Mouse (Mus musculus) MEL (cell line): ENCODE measurements around the gene Hoxd8. TPM values are rescaled to one million over a fixed set of nuclear protein-coding genes. Genes with fewer than 3 reads are reported as not detected.

Experiments used
- DNase-seq: peaks from one replicate; pipeline ENCODE4 v3.0.0; 2011; ENCODE audit warnings: low read depth, low spot score
- H3K27ac ChIP-seq: 2 replicates; pipeline ENCODE4 v1.5.1; 2012; ENCODE audit warnings: low read depth, mild to moderate bottlenecking, control low read depth, low read length, moderate library complexity; ENCODE audit not compliant: control insufficient read depth
- H3K27me3 ChIP-seq, 2 experiments: fragments of 150-350 bp in 1 of 2; sonication (generic) in 1 of 2; 2 replicates each; pipeline ENCODE4 v1.6.1; 2012; ENCODE audit warnings: low read length in 2 of 2, mild to moderate bottlenecking in 2 of 2, improper control_type of control experiment in 1 of 2, moderate library complexity in 1 of 2; ENCODE audit not compliant: insufficient read depth in 2 of 2, control insufficient read depth in 1 of 2
- H3K36me3 ChIP-seq, 2 experiments: 2 replicates each; pipeline ENCODE4 v1.6.1; 2012 to 2014; ENCODE audit warnings: low read length in 2 of 2, improper control_type of control experiment in 1 of 2, inconsistent platforms in 1 of 2, mild to moderate bottlenecking in 1 of 2; ENCODE audit not compliant: insufficient read depth in 2 of 2, control insufficient read depth in 1 of 2
- H3K4me1 ChIP-seq, 2 experiments: fragments of 150-350 bp in 1 of 2; sonication (generic) in 1 of 2; 2 replicates each; pipeline ENCODE4 v1.6.1; 2012; ENCODE audit warnings: low read length in 2 of 2, improper control_type of control experiment in 1 of 2, mild to moderate bottlenecking in 1 of 2; ENCODE audit not compliant: insufficient read depth in 2 of 2, control insufficient read depth in 1 of 2
- H3K4me3 ChIP-seq, 2 experiments: fragments of 150-350 bp in 1 of 2; sonication (generic) in 1 of 2; 2 replicates each; pipeline ENCODE4 v1.5.1; 2012; ENCODE audit warnings: low read depth in 2 of 2, low read length in 2 of 2, mild to moderate bottlenecking in 2 of 2, moderate library complexity in 2 of 2, control low read depth in 1 of 2, improper control_type of control experiment in 1 of 2; ENCODE audit not compliant: control insufficient read depth in 1 of 2, insufficient read depth in 1 of 2
- H3K79me2 ChIP-seq: 2 replicates; pipeline ENCODE4 v1.6.1; 2012; ENCODE audit warnings: mild to moderate bottlenecking, low read length, moderate library complexity; ENCODE audit not compliant: control insufficient read depth, poor library complexity, insufficient read depth
- H3K9ac ChIP-seq: 2 replicates; pipeline ENCODE4 v1.6.1; 2012; ENCODE audit warnings: low read depth, mild to moderate bottlenecking, control low read depth, low read length, moderate library complexity; ENCODE audit not compliant: control insufficient read depth, poor library complexity, severe bottlenecking
- H3K9me3 ChIP-seq: fragments of 150-350 bp; sonication (generic); replicated peaks from 2 replicates; pipeline ENCODE4 v1.6.1; 2012; ENCODE audit warnings: mild to moderate bottlenecking, low read length, improper control_type of control experiment, moderate library complexity; ENCODE audit not compliant: insufficient read depth
- BHLHE40 ChIP-seq: IDR thresholded peaks from 2 replicates; pipeline ENCODE4 v1.6.1; 2012; ENCODE audit warnings: low read depth, mild to moderate bottlenecking, inconsistent platforms, low read length, improper control_type of control experiment, borderline replicate concordance
- CHD2 ChIP-seq: IDR thresholded peaks from 2 replicates; pipeline ENCODE4 v1.6.1; 2011; ENCODE audit warnings: low read length, improper control_type of control experiment
- E2F4 ChIP-seq: IDR thresholded peaks from 2 replicates; pipeline ENCODE4 v1.6.1; 2011; ENCODE audit warnings: low read depth, low read length, improper control_type of control experiment, borderline replicate concordance
- ETS1 ChIP-seq: IDR thresholded peaks from 2 replicates; pipeline ENCODE4 v1.6.1; 2012; ENCODE audit warnings: low read depth, mild to moderate bottlenecking, inconsistent platforms, low read length, improper control_type of control experiment, moderate library complexity
- GABPA ChIP-seq: IDR thresholded peaks from 2 replicates; pipeline ENCODE4 v1.6.1; 2012; ENCODE audit warnings: low read depth, mild to moderate bottlenecking, inconsistent platforms, low read length, improper control_type of control experiment, moderate library complexity
- KAT2A ChIP-seq: conservative IDR thresholded peaks from 2 replicates; pipeline ENCODE4 v1.6.1; 2012; ENCODE audit warnings: low read depth, low read length, improper control_type of control experiment, inconsistent platforms
- MAFK ChIP-seq: IDR thresholded peaks from 2 replicates; pipeline ENCODE4 v1.6.1; 2011; ENCODE audit warnings: low read depth, mild to moderate bottlenecking, low read length, improper control_type of control experiment, borderline replicate concordance
- MAZ ChIP-seq: IDR thresholded peaks from 2 replicates; pipeline ENCODE4 v1.6.1; 2012; ENCODE audit warnings: low read depth, mild to moderate bottlenecking, inconsistent platforms, low read length, improper control_type of control experiment
- MEF2A ChIP-seq: IDR thresholded peaks from 2 replicates; pipeline ENCODE4 v1.6.1; 2014; ENCODE audit warnings: low read depth, mild to moderate bottlenecking, inconsistent platforms, low read length, improper control_type of control experiment; ENCODE audit not compliant: poor library complexity, insufficient replicate concordance, severe bottlenecking; ENCODE audit errors: extremely low read depth
- MYB ChIP-seq: IDR thresholded peaks from 2 replicates; pipeline ENCODE4 v1.6.1; 2011; ENCODE audit warnings: mild to moderate bottlenecking, low read depth, low read length, improper control_type of control experiment
- MYC ChIP-seq: IDR thresholded peaks from 2 replicates; pipeline ENCODE4 v1.6.1; 2011; ENCODE audit warnings: low read depth, mild to moderate bottlenecking, low read length, improper control_type of control experiment, moderate library complexity
- NELFE ChIP-seq: IDR thresholded peaks from 2 replicates; pipeline ENCODE4 v1.6.1; 2011; ENCODE audit warnings: low read depth, low read length, improper control_type of control experiment
- NRF1 ChIP-seq: IDR thresholded peaks from 2 replicates; pipeline ENCODE4 v1.6.1; 2014; ENCODE audit warnings: low read depth, mild to moderate bottlenecking, inconsistent platforms, low read length, improper control_type of control experiment, moderate library complexity; ENCODE audit not compliant: poor library complexity, insufficient read depth, severe bottlenecking
- TBP ChIP-seq: IDR thresholded peaks from 2 replicates; pipeline ENCODE4 v1.8.0; 2011; ENCODE audit warnings: low read depth, low read length, improper control_type of control experiment
- TCF12 ChIP-seq: IDR thresholded peaks from 2 replicates; pipeline ENCODE4 v1.6.1; 2014; ENCODE audit warnings: low read depth, mild to moderate bottlenecking, inconsistent platforms, low read length, improper control_type of control experiment, moderate library complexity
- UBTF ChIP-seq: IDR thresholded peaks from 2 replicates; pipeline ENCODE4 v1.6.1; 2012; ENCODE audit warnings: low read depth, mild to moderate bottlenecking, inconsistent platforms, low read length, improper control_type of control experiment, moderate library complexity, borderline replicate concordance; ENCODE audit not compliant: insufficient read depth
- USF2 ChIP-seq, 2 experiments: IDR thresholded peaks; 2 replicates each; pipeline ENCODE4 v1.6.1; 2011 to 2012; ENCODE audit warnings: improper control_type of control experiment in 2 of 2, low read length in 2 of 2, borderline replicate concordance in 1 of 2, inconsistent platforms in 1 of 2, low read depth in 1 of 2, mild to moderate bottlenecking in 1 of 2; ENCODE audit not compliant: insufficient read depth in 1 of 2
- polyA plus RNA-seq, 2 experiments: library from polyadenylated mRNA; stranded (reverse) in 1 of 2; unstranded in 1 of 2; fragments of >175 nt in 1 of 2; fragments of >200 nt in 1 of 2; gene quantifications; 2 replicates each; pipeline versions ENCODE4 v1.2.1 to v1.2.4; 2012; ENCODE audit warnings: low replicate concordance in 2 of 2, low read depth in 1 of 2; ENCODE audit not compliant: insufficient read length in 2 of 2, insufficient read depth in 1 of 2, missing spikeins in 1 of 2
- total RNA-seq: library from RNA; depleted of rRNA; stranded (reverse); fragments of 300-350 nt; gene quantifications from 2 replicates; pipeline ENCODE4 v1.2.3, GENCODE M21; 2012

Hoxd8 gene
- total and polyA plus RNA-seq, 3 experiments, result 4.7 to 7.4 TPM; not detected in 1

DNA sequence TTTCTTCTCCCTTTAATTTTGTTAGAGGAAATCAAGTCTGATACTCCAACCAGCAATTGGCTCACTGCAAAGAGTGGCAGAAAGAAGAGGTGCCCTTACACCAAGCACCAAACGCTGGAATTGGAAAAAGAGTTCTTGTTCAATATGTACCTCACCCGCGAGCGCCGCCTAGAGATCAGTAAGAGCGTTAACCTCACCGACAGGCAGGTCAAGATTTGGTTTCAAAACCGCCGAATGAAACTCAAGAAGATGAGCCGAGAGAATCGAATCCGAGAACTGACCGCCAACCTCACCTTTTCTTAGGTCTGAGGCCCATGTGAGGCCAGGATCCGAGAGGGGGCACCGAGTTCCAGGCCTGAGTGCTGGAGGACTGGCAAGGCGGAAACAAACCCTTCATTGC, 10.3 kb upstream of the Hoxd8 start:
- Histone ChIP-seq H3K9me3 (no peaks in the 10 kb centered on the region), H3K9ac (no peak overlapping the region), H3K4me3 (no peak overlapping the region), H3K36me3 (no peaks in the 10 kb centered on the region), H3K27me3 (no peaks in the 10 kb centered on the region; a peak in 2 of 4 replicates), H3K4me1 (no peaks in the 10 kb centered on the region), H3K79me2 (no peaks in the 10 kb centered on the region), H3K27ac (no peak overlapping the region)
- TF ChIP-seq ETS1 (no peak), MYB (no peak), CHD2 (no peak), MYC (no peak), NELFE (no peak), TCF12 (no peak), BHLHE40 (no peak), MAZ (no peak), TBP (no peak), UBTF (no peak)
- no peak for DNase-seq

DNA sequence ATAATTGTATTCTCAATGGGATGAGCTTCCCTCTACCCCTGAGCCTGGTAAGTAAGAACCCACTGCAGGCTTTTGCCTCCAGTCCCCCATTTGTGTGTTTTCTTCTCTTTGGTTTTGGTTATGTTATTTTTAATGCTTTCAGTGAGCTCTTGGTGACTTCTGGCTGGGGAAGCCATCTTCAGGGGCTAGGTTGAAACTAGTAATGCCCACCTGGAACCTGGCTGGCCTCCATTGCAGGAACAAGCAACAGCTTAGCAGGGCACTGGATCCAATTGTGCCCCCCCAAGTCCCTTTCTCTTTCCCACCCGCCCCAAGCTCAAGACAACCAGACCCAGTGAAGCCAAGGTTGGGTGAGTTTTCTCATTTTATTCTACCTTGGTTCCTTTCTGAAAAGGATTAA, 9.0 kb upstream of the Hoxd8 start:
- no peaks in the 10 kb centered on the region; a peak in 2 of 4 replicates for H3K27me3 ChIP-seq
- H3K36me3 ChIP-seq, result no peaks in the 10 kb centered on the region
- no peak overlapping the region for H3K9ac ChIP-seq
- no peaks in the 10 kb centered on the region for H3K79me2 ChIP-seq
- H3K4me1 ChIP-seq, result no peaks in the 10 kb centered on the region
- no peaks in the 10 kb centered on the region for H3K9me3 ChIP-seq
- no peak overlapping the region for H3K27ac ChIP-seq
- no peak for TF ChIP-seq MAZ
- no peak for TF ChIP-seq TCF12
- TF ChIP-seq E2F4, result no peak
- no peak for TF ChIP-seq MAFK
- no peak for TF ChIP-seq NRF1
- TF ChIP-seq TBP, result no peak
- TF ChIP-seq KAT2A, result no peak
- no peak for TF ChIP-seq USF2 (IDR thresholded peaks at IDR 0.05; ENCODE audit: borderline replicate concordance in 1 of 2, insufficient read depth in 1 of 2, low read depth in 1 of 2, low read length in 2 of 2)
- TF ChIP-seq MEF2A, result no peak
- TF ChIP-seq GABPA, result no peak
- TF ChIP-seq BHLHE40, result no peak
- no peak for DNase-seq
- no peak overlapping the region for H3K4me3 ChIP-seq
